Mouse (Mus musculus) thymus, postnatal 0 days (tissue): ENCODE data around the gene Hist1h2bc. TPM values are rescaled to one million over a fixed set of nuclear protein-coding genes. Genes with fewer than 3 reads are reported as not detected.

Source experiments
- DNase-seq: peaks from one replicate; pipeline ENCODE4 v3.0.0-alpha.2; 2015; ENCODE audit warnings: low spot score
- microRNA-seq: library from miRNA; unstranded; fragments of <30 nt; microRNA quantifications from one replicate; pipeline ENCODE4, GENCODE M21; 2016; ENCODE audit warnings: borderline number of aligned reads
- polyA plus RNA-seq: library from polyadenylated mRNA; unstranded; fragments of >200 nt; fragmentation: Nextera tagmentation; extraction: Ambion mirVana; gene quantifications from 2 replicates; pipeline ENCODE4 v1.2.1, GENCODE M21; 2015

Gene Hist1h2bc
- polyA plus RNA-seq, 1 experiment from 2014 or later: 61.5 TPM

DNA sequence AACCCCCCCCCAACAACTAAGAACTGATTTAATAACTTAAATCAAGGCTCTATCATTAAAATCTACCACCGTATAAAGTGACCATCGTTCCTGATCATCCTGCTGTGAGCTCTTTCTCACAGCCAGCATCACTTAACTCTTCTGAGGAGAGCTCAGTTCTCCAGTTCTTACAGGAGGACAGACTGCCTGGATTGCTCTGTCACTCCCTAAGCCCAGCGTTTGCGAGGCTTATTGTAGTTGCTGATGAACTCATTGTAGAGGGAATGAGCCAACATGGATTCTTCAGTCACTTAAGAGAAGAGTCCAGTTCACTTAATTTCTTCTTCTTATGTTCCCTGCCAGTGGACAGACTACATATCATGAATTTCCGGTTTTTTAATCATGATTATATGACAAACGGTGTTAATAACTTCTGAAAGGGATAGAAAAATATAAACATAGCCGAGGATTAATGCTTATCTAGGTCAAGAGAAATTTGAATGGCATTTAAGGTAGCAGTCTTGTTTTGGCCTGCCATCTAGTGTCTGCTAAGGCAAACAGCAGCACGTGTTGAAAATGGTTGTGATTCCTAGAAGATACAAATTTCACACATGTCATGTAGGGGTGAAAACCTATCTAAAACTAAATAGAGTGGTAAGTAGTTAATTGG lies 48.3 kb downstream of the Hist1h2bc start:
- peak; percentile 67 for DNase-seq

DNA sequence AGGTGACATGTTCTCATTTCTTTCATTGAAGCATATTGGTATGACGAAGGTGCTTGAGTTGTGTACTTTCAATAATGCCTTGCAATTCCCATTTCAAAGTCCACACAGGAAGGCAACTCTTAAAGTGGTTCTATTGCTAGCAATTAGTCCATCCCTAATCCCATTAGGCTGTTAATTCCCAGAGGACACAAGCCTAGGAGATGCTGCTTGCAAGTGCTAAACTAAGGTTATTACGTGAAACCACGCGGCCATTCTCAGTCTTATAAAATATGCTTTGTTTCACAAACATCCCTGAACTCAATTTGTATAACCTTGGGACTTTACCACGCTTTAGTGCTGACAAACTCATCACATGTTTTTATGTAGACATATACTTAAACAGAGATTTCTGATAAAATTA lies 53.1 kb downstream of the Hist1h2bc start:
- no peak for DNase-seq

DNA sequence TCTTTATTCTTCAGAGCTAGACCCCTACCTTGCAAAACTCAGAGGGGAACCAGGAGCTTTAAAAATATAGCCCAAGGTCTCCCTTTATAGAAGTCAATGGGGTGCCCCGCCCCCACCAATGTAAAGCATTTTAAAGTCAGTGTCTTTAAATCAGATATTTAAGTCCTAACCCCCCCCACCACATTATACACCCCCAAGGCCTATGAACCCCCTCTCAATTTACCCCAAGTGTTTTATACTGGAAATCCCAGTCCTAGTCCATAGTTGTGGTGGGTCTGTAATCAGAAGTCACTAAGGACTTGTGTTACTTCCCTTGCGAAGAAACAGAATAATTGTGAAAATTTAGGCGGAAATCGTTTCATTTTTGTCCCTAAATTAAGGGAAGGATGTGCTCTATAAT lies 54.0 kb downstream of the Hist1h2bc start:
- peak; percentile 59 for DNase-seq

DNA sequence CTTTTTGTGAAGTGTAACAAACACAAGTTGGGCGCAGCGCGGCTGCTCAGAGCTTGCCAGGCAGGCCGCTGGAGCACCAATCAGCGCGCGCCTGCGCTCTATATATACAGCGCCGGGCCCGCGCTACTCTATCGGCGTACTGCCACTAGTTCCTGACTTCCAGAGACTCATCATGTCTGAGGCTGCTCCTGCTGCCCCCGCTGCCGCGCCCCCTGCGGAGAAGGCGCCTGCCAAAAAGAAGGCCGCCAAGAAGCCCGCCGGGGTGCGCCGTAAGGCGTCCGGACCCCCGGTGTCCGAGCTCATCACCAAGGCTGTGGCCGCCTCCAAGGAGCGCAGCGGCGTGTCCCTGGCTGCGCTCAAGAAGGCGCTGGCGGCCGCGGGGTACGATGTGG lies 54.7 kb downstream of the Hist1h2bc start, which contains the start of gene Hist1h1c:
Hist1h1c (plus strand) TSS at position 132 of the 392 bp plus-strand sequence.
- DNase-seq: peak; percentile 96

GRCm38 (mm10) chr13:23739069-23739921 lies 55.3 kb downstream of the Hist1h2bc start:
- peak; percentile 94 for DNase-seq

DNA sequence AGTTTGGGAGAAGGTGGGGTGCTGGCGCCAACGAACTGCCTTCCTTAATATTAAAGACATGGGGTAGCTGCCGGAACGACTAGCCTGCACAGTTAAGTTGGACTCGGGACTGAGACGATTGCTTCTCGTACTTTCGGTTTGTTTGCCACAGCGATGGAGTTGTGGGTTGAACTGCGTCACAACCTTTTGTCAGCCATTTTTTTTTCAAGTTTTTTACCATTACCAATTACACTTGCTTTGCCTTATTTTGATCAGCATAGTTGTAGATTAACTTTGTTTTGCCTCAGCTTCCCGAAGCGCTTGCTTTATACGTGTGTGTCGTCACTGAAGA lies 55.9 kb downstream of the Hist1h2bc start:
- DNase-seq: no peak

DNA sequence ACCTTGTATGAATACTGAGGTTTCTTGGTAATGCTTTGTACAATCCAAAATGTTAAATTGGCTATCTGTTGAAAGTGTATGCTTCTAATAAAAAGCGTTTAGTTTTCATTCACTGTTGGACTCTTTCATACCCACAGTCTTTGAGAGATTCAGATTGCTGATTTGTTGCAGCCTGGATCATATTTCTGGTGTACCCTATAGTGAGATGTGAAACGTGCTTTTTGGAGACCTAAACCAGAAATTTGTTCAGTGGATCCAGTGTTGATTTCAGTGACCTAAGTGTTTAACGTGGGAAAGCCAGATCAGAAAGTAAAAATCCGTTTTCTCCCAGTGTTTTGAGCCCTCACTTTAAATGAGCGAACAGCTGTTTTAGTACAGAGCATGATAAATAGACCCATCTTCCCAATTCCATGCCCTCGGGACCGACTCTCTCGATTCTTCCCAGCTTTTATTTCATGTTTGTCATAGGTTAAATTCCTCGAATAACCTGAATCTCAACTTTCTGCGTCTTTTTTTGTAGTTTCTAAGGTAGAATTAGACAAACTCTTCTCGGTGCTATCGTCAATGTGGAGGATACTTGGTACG lies 56.3 kb downstream of the Hist1h2bc start:
- DNase-seq: no peak

GRCm38 (mm10) chr13:23740910-23741309 lies 56.9 kb downstream of the Hist1h2bc start:
- DNase-seq: peak; percentile 13

- DNase-seq: peak; percentile 2
These were observed 58.0 kb downstream of the Hist1h2bc start for GRCm38 (mm10) chr13:23742007-23742406.

Small RNA genes within 50 kb of the gene (microRNA-seq; reads per million reads assigned to microRNA genes)
- not detected for gene Gm44350

Other genes starting within 250 kb of the Hist1h2bc start
- 0.17 and 0.27 TPM in 2 replicates for gene Btn1a1, start 218.3 kb upstream of the Hist1h2bc start, polyA plus RNA-seq
- 0.65 and 0.85 TPM in 2 replicates for gene Btn2a2, start 195.3 kb upstream of the Hist1h2bc start, polyA plus RNA-seq
- 24.2 and 31.5 TPM in 2 replicates for gene Hist1h4h, start 153.1 kb upstream of the Hist1h2bc start, polyA plus RNA-seq
- 32.3 and 49.5 TPM in 2 replicates for gene Hist1h2af, start 150.3 kb upstream of the Hist1h2bc start, polyA plus RNA-seq
- 27.6 and 43.7 TPM in 2 replicates for gene Hist1h3g, start 148.8 kb upstream of the Hist1h2bc start, polyA plus RNA-seq
- 1.6 and 1.9 TPM in 2 replicates for gene Hist1h2bh, start 140.8 kb upstream of the Hist1h2bc start, polyA plus RNA-seq
- 4.8 and 9.0 TPM in 2 replicates for gene Hist1h3f, start 140.1 kb upstream of the Hist1h2bc start, polyA plus RNA-seq
- gene Hist1h4f, start 132.6 kb upstream of the Hist1h2bc start, polyA plus RNA-seq: 8.9 and 17.7 TPM in 2 replicates
- 1.1 and 1.3 TPM in 2 replicates for gene Hist1h1d, start 130.9 kb upstream of the Hist1h2bc start, polyA plus RNA-seq
- gene Hist1h3e, start 121.8 kb upstream of the Hist1h2bc start, polyA plus RNA-seq: 16.5 and 20.8 TPM in 2 replicates
- 198 and 214 TPM in 2 replicates for gene Hist1h2ae, start 113.0 kb upstream of the Hist1h2bc start, polyA plus RNA-seq
- 32.3 and 46.0 TPM in 2 replicates for gene Hist1h2bg, start 112.8 kb upstream of the Hist1h2bc start, polyA plus RNA-seq
- gene Hist1h2bf, start 110.0 kb upstream of the Hist1h2bc start, polyA plus RNA-seq: 22.7 and 39.0 TPM in 2 replicates
- gene Hist1h2ad, start 109.8 kb upstream of the Hist1h2bc start, polyA plus RNA-seq: 7.2 and 11.3 TPM in 2 replicates
- gene Hist1h3d, start 108.4 kb upstream of the Hist1h2bc start, polyA plus RNA-seq: 9.4 and 13.3 TPM in 2 replicates
- 273 and 292 TPM in 2 replicates for gene Hist1h4d, start 102.6 kb upstream of the Hist1h2bc start, polyA plus RNA-seq
- gene Hist1h2be, start 63.1 kb upstream of the Hist1h2bc start, polyA plus RNA-seq: 1.5 and 2.5 TPM in 2 replicates
- gene Hist1h1e, start 61.6 kb upstream of the Hist1h2bc start, polyA plus RNA-seq: 33.4 and 35.1 TPM in 2 replicates
- 1.6 and 2.0 TPM in 2 replicates for gene Hist1h2ac, start 251 bp upstream of the Hist1h2bc start, polyA plus RNA-seq
- not detected in 2 replicates for gene Hist1h1t, start 11.6 kb downstream of the Hist1h2bc start, polyA plus RNA-seq
- 22.4 and 29.5 TPM in 2 replicates for gene Hist1h4c, start 14.3 kb downstream of the Hist1h2bc start, polyA plus RNA-seq
- gene Hfe, start 26.7 kb downstream of the Hist1h2bc start, polyA plus RNA-seq: 9.4 and 9.7 TPM in 2 replicates
- 37.5 and 44.7 TPM in 2 replicates for gene Hist1h1c, start 54.6 kb downstream of the Hist1h2bc start, polyA plus RNA-seq
- gene Hist1h3c, start 61.4 kb downstream of the Hist1h2bc start, polyA plus RNA-seq: 32.0 and 33.1 TPM in 2 replicates
- gene Hist1h2bb, start 62.5 kb downstream of the Hist1h2bc start, polyA plus RNA-seq: 10.8 and 12.6 TPM in 2 replicates
- gene Hist1h2ab, start 66.9 kb downstream of the Hist1h2bc start, polyA plus RNA-seq: 144 and 155 TPM in 2 replicates
- 45.8 and 78.0 TPM in 2 replicates for gene Hist1h3b, start 68.1 kb downstream of the Hist1h2bc start, polyA plus RNA-seq
- 15.5 and 15.6 TPM in 2 replicates for gene Hist1h4b, start 72.8 kb downstream of the Hist1h2bc start, polyA plus RNA-seq
- 1.4 and 3.5 TPM in 2 replicates for gene Hist1h4a, start 77.0 kb downstream of the Hist1h2bc start, polyA plus RNA-seq
- 42.0 and 56.6 TPM in 2 replicates for gene Hist1h3a, start 78.2 kb downstream of the Hist1h2bc start, polyA plus RNA-seq
- gene Hist1h1a, start 79.5 kb downstream of the Hist1h2bc start, polyA plus RNA-seq: 15.8 and 27.4 TPM in 2 replicates
- not detected in 2 replicates for gene Trim38, start 85.7 kb downstream of the Hist1h2bc start, polyA plus RNA-seq
- 0.04 TPM in 1 of 2 replicates, not detected in the other for gene Slc17a2, start 122.8 kb downstream of the Hist1h2bc start, polyA plus RNA-seq
- gene Slc17a3, start 155.2 kb downstream of the Hist1h2bc start, polyA plus RNA-seq: not detected in 2 replicates
- gene Slc17a1, start 183.6 kb downstream of the Hist1h2bc start, polyA plus RNA-seq: 0.09 and 0.13 TPM in 2 replicates
- 0.10 and 0.23 TPM in 2 replicates for gene Slc17a4, start 230.8 kb downstream of the Hist1h2bc start, polyA plus RNA-seq
- gene Hist1h2ba, start 250.0 kb downstream of the Hist1h2bc start, polyA plus RNA-seq: not detected in 2 replicates